Mouse (Mus musculus): ENCODE data around the gene Crnkl1.
"Not testable (repeated sequence)": the region's sequence is repeated elsewhere in the genome, so short reads cannot be mapped to it uniquely, and the experiment has no call there.

Gene Crnkl1

DNA sequence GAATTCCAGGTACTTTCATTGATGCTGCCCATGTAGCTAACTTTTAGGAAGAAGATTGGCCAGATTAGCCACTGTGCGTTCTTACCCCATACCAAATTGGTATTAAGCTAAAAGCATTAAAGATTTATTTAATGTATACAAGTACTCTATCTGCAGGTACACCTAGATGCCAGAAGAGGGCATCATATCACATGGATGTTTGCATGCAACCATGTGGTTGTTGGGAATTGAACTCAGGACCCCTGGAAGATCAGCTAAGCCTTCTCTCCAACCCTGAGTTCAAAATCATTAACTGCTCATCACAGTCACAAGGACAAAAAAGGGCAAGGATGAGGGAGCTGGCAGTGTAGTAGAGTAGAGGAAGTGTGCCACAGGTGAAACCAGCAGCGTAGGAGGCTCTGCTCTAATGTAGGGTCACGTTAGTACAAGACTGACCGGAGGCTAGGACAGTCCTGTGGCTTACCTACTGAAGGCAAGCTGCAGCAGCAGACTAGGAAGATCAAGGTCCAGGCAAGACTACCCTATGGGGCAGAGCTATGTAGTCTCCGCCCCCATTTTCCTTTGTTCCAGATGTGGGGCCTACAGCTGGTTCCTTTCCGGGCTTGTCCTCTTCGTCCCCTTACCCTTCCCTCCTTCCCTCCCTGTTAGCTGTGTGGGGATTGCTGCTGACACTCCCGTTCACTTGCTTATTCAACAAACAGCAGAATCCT is 13.7 kb downstream of the Crnkl1 start:
- no peak for DNase-seq

DNA sequence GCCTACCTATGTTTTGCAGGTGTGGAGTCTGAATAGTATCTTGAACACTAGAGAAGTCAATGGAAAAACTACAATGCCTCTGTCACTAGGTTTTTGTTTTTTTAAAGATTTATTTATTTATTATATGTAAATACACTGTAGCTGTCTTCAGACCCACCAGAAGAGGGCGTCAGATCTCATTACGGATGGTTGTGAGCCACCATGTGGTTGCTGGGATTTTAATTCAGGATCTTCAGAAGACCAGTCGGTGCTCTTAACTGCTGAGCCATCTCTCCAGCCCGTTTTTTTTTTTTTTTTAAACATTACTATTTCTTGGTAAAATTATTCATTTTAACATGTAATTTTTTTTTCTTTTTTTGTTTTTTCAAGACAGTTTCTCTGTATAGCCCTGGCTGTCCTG is 28.9 kb downstream of the Crnkl1 start:
- not testable (repeated sequence) for DNase-seq

DNA sequence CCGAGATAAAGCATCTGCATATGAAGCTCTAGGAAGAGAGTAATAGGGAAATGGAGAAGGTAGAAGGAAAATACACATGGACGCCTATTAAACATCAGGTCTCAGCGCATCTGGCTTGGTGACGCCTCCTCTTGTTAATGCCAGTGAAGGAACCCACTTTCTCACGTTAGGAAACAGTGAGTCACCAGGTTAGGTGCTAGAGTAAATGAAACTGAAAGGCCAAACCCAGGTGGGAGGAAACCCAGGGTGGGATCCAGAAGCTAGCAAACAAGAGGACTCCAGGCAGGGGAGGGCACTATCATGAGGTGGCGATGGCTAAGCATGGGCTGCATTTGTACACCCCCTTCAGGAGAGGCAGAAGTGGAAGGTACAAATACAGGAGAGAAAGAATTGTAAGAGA is 29.7 kb downstream of the Crnkl1 start:
- DNase-seq, result no peak

DNA sequence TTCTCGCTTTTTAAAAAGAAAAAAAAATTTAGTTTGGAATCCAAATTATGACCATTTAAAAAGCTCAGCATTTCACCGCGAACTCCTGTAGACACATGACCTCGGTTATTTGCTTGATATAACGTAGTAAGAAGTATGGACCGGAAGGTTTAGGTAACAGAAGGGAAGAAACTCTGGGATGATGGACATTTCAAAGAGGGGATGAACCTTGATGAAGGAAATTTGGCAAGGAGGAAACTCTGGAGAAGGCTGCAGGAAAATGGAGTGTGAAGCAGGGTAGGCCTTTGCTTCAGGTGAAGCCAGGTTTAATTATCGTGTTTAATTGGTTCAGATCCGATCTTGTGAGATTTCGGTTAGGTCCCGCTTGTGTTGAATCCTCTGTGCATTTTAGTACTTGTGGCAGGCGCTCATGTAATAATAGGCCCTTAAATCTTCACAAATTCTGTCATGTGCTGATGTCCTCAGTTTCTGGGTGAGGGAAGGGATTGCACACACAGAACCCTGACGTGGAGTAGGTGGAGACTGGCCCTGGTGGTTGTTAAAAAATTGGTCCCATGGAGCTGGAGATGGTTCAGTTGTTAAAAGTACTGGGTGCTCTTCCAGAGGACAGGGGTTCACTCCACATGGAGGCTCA is 30.7 kb downstream of the Crnkl1 start:
- no peak for DNase-seq

DNA sequence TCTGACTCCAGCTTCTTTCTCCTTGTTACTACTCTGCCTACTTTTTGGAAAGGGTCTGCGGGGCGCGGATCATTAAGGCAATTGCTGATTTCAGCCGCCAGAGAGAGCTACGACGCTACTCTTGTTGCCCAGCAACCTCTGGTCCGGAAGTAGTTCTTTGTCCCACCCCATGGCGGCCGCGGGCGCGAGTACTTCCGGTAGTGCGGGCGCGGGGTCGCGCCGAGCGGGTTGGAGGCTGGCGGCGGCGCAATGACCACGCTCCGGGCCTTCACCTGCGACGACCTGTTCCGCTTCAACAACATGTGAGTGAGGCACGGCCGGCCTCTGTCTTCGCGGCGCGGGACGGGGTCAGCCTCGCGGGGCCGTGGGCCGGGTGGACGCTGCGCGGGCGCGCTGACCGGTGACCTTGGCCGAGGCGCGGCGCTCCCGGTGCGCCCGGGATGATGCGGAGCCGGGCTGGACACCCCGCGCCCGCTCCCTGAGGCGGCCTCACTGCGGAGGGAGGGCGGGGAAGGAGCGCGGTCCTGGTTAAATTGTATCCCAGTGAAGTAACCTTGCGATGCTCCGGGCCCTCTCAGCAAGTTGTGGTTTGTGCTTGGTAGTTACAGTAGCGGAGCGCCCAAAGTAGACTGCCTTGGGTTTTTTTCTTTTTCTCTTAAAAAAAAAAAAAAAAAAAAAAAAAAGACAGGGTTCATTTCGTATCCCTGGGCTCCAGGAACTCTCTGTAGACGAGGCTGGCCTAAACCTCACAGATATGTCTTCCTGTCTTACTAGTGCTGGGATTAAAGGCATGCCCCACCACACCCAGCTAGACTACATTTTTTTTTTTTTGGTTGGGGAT is 31.5 kb downstream of the Crnkl1 start:
- DNase-seq, result peak; percentile 77 to 85

DNA sequence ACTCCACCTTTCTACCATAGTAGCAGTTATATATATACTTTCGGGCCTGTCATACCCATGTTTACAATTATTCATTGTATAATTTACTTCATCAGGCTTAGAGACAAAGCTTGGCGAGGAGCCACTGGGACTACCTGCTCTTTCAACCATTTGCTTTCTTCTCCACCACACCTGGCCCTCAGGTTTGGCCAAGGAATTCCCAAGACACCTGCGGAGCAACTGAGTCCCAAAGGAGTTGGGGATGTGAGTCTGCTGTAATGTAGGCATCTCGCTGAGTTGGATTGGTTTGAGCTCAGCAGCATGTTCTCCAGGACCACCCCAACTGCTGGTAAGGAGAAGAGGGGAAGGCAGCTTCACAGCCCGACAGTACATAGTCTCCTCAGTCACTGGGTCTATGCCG is 33.0 kb downstream of the Crnkl1 start, which contains the start of gene Naa20:
TSS of gene Naa20 (plus strand) at position 239 of the 400 bp plus-strand sequence.
- no peak for DNase-seq

DNA sequence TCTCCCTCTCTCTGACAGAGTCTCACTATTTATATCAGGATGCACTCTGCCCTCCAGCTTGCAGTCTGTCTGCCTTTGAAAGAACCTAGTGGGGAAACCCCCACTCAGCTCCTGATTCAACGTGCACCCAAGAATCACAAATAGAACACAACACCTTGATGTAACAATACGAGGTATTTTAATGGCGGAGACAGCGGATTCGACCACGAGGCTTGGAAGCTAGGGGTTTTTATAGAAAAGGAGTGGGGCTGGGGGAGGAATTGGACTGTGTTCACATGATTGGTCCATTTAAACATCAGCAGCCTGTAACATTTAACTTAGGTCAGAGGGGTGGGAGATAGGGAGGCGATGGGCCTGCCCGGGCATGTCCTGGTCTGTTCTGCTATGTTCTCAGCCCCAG is 34.5 kb downstream of the Crnkl1 start:
- not testable (repeated sequence) for DNase-seq

DNA sequence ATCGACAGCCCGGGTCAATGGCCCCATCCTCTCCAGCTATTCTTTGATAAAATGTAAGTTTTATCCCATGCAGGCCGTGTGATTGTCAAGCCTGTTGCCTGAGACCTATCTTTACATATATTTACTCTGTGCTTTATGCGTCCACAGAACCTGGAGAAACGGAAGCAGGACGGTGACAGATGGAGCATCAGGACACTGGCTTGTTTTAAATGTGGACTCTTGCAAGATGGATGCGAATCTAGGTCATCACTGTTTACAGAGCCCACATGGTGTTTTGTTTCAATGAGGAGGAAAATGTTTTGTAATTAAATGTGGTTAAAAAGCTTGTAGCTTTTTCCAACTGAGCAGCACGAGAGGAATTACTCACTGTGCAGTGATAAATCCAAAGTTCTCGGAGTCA is 36.7 kb downstream of the Crnkl1 start:
- no peak for DNase-seq

DNA sequence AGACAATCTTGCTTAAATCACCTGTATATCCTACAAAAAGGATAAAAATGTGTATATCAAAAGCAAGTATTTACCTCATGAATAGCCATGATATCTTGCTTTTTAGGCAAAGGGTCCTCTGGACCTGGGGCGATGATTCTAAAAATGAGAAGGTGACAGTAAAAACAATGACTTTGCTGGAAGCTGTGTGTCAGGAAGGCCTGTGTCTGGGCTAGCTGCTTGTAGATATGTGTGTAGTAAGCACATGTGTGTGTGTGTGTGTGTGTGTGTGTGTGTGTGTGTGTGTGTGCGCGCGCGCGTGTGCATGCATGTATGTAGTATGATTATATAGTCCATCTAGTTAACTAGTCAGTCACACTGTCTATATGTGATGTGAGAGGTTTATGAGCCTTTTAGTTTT is 41.1 kb downstream of the Crnkl1 start:
- DNase-seq, result no peak

DNA sequence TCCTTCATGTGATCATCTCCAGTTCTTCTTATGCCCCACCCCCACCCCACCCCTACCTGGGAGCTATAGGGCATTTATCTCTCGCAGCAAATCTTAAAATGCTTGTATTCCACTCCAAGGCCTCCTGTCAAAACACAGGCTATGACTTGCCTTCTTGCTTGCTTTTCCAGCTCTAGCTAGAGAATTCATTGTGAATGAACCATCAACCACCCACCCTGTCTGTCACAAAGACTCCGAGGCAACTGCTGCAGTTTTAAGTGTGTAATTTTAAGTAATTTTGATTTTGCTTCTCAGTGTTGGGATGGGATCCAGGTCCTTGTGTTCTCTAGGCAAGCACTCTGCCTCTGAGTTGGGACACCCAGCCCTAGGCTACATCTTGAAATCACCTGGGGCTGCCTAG is 44.2 kb downstream of the Crnkl1 start:
- no peak for DNase-seq

DNA sequence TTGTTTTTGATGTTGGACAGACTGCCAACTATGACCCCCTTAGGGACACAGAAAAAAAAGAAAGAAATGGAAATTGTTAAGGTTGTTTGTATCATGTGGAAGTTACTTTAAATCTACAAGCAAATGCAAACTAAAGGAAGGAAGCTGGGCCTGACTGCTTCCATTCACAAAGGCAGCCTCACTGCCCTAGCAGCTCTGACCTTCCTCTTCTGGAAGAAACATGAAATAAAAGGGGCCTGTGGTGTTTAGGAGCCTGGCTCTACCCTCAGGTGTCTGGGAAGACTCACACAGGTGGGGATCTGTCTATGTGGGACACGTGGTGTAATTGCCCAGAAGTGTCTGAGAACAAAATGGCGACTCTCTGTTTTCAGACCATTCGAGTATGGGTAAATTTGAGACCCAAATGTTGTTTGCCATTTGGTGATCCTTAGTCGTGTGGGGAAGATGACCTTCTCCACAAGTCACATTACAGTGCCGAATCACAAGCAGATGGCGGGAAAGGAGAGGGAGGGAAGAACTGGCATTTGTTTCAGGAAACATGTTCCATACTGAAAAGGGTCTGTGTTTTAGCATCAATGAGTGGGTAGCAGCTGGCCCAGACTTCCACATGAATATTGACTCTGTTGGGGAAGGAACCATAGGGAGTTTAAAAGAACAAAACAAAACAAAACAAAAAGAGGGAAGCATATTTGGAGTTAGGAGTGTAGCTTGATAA is 45.9 kb downstream of the Crnkl1 start:
- DNase-seq, result no peak

DNA sequence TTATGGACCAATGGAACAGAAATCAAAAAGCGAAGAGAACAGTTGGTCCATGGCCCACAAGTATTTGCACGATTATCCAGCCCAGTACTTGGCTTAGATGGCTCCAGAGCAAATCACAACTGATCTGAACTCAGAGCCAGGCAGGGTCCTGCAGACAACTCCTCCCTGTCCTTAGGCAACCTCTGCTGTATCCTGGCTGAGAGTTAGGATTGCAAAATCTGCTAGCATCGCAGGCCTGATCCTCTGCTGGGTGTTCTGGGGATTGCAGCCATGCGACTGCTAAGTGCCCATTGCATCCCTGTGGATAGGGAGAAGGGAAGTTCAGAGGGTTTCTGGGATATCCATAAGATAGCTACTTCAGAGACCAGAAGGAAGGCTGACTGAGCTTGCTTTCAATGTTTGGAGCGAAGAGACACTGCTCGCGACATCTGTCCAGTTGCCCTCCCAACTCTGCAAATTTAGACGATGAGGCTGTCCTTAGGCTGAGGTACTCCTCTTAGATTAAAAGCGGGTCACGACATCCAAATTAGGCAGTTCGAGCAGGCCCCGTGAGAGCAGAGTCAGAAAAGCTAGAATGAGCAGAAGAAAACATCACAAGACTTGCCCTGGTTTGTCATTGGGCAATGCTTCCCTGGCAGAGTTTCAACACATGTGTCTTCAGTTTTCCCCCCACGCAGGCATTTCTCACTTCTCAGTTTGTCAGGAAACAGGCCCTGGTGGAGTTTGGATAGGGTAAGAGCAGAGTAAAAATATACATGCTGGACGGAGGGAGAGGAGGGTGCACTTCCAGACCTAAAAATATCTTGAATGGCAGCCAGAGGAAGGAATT is 46.7 kb downstream of the Crnkl1 start:
- DNase-seq, result no peak

DNA sequence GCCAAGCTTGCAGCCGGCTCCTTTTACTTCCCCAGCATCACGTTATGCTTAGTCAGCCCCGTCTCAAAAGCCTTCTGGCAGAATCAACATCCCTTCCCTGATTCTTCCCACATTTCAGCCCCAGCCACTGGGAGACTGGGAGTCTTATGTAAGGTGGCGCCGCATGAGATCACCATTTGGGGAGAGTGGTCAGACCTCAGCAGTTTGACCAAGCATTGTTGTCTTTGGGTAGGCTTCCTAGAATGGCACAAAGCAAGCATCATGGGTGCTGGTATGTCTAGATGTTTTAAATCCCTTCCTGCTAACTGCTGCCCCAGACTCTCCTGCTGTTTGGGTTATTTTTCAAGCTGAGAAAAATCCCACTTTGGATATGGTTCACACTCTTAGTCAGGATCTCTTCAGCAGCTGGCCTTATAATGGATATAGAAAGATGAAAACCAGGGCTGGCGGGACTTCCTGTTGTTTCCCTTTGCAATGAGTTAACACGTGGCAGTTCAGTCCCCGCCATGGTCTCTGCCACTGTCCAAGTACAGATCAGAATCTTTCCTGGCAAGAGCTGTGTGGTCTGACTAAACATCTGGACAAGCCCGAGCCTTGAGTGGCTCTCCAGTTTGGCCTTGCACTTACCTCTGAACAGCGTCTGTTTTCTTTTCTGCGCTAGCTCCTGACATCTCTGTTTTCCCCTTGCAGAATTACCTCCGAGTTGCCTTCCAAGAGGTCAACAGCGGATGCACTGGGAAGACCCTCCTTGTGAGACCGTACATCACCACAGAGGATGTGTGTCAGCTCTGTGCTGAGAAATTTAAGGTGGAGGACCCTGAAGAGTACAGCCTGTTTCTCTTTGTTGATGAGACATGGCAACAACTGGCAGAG is 49.7 kb downstream of the Crnkl1 start:
- no peak for DNase-seq

DNA sequence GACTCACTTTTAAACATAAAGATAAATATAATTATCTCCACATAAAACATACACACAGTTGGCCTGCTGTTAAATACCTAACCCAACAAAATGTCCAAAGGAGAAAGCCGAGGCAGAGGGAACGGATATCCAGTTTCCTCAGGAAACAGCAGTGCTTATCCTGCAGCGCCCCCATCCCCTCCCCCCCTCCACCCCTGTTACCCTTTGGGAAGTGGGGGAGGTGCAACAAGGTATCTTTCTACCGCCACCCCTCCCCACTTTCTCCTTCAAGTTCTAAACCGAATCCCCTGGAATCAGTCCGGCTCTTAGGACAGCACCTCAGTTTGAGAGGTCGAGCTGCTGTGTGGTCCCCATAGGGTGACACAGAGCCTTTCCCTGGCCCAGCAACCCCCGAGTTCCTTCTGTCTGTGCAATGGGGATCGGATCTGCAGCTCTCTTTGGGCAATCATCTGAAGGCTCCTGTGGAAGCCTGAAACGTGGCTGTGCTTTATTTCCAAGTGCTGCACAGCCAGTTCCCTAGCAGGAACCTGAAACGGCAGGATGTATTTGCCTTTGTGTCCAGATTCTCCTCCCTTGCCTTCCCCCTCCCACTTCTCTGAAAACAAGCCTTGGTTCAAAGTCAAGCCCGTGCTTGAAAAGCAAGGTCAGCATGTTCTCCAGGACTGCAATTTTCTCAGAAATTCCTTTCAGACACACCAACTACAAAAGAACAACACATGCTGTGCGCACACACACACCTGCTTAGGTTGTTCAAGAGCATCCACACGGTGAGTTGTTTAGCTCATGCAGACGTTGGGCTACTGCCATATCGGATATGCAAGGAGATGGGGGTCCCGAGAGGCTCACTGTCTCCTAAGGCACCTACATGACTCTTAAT is 50.5 kb downstream of the Crnkl1 start:
- no peak for DNase-seq

DNA sequence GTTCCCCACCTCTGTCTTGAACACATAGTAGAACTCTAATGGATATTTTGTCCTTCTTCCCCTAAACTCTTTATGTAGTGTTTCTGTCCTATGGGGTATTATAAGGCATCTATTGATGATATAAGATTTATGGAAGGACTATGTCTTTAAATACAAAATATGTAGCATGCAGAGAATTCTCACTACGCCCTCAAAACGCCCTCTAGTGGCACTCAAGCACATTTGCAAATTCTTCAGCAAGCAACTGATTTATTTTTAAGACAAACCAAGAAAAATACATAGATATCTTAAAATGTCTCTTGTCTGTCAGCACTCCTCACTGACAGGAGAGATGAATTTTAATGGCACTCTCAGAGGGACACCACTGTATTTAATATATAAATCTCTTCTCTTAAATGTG is 52.4 kb downstream of the Crnkl1 start:
- no peak for DNase-seq

DNA sequence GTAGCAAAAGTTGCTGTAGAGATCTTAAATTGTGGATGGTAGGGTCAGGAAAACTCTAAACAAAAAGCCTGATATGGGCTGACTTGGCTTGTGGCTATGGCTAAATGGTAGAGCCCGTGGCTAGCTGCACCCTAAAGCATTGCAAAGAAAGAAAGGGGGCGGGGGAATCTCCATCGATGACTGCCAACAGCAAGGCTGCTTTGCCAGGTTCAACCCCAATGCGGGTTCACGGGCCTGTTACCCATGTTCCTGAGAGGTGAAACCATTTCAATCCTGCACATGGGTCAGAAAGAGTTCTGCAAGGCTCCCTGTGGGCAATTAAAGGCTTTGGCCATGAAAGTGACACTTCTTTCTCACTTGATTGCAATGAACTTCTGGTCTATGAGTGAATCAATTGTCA is 52.9 kb downstream of the Crnkl1 start:
- no peak for DNase-seq

DNA sequence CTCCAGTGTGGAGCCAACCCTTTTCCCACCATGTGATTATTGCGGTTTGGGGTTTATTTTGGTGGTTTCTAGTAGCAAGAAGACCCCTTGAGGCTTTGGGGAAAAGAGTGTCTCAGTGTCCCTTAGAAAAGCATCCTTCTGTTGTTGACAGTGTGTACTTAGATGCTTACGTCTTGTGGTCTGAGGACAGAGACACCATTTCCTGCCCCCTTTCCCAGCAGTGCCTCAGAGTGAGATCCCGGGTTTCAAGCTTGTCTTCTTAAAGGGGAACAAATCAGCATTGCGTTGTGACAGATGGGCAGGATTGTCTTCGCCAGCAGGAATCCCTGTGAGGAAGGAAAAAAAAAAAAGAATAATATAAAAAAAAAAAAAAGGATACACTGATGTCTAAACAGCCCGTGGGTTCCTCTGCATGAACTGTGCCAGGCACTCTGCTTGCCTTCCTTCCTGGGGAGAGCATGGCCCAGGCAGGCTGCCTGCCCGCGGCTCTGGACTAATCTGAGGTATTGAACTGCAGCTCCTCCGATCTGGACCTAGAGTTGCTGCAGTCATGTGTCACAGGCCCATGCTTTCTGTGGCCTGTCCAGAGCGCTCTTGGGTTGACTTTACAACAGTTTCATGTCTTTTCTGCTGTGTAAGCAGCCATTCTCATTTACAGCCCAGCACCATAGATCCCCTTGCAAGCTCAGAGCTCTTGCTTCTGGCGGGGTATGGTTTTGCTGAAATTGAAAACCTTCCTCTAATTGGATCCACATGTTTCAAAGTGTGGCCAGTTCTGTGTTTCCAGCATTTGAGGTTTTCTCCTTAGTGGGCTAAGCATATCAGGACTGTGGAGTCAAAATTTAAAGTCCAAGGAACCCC is 53.7 kb downstream of the Crnkl1 start:
- no peak for DNase-seq

DNA sequence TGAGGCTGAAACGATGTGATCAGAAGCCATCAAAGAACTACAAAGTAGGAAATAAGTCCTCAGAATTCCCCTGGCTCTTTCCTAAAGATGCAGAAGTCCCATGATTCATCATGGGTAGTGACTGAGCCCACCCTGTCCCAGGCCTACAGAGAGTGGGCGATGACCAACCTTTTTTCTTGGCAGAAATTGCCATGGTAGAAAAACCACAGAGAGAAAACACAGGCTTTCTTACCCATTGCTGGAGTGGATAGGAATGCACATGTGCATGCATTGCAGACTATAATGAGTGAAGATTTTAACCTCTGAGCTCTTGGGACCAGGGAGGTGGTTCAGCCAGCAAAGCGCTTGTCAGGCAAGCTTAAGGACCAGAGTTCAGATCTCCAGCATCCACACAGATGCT is 57.6 kb downstream of the Crnkl1 start:
- DNase-seq, result no peak

DNA sequence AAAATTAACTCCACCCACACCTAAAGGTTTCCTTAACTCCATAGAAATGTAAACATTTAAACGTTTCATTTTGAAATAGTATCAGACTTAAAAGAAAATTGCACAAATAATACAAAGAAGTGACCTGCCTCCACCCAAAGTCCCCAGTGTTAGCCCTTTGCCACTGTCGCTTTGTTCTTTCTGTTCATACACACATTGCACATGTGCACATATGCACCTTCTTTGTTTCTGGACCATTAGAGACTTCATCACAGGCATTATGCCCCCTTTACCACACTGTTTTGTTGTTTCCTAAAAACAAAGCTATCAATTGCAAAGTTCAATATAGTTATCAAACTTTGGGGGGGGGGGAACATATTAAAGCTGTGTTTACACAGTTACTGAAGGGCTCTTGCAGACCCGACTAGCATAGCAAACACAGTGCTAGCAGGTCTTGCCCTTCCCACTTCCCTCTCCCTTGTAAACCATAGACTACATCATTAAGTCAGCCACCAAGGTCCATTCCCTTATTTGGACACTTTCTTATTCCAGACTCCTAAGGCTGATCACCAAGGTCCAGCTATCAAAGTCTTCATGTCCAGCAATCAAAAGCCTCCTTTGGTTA is 59.8 kb downstream of the Crnkl1 start:
- no peak for DNase-seq

All from spleen, adult 18-20 months (tissue).